Mouse (Mus musculus) ovary, postnatal 36 days (tissue): ENCODE results near the gene Zzef1.

Source experiments
- DNase-seq: peaks from one replicate; pipeline ENCODE4 v3.0.0; 2022; ENCODE audit warnings: low spot score, mixed read lengths

Gene Zzef1

GRCm38 (mm10) chr11:72955339-72955974, 159.4 kb downstream of the Zzef1 start:
- DNase-seq, result no peak

GRCm38 (mm10) chr11:72957318-72957717, 161.3 kb downstream of the Zzef1 start:
- no peak for DNase-seq

- DNase-seq, result no peak
These were observed 164.1 kb downstream of the Zzef1 start for GRCm38 (mm10) chr11:72959924-72960679.

- DNase-seq, result no peak
These were observed 164.7 kb downstream of the Zzef1 start for GRCm38 (mm10) chr11:72960723-72961071.

- no peak for DNase-seq
These were observed 165.3 kb downstream of the Zzef1 start, which contains the start of gene Atp2a3 for GRCm38 (mm10) chr11:72961072-72961980. Atp2a3 (plus strand) TSS chr11:72961169.

GRCm38 (mm10) chr11:72962378-72962777, 166.4 kb downstream of the Zzef1 start:
- no peak for DNase-seq

- no peak for DNase-seq
These were observed 167.2 kb downstream of the Zzef1 start for GRCm38 (mm10) chr11:72963058-72963788.

GRCm38 (mm10) chr11:72963789-72964294, 167.8 kb downstream of the Zzef1 start:
- no peak for DNase-seq

- no peak for DNase-seq
These were observed 179.0 kb downstream of the Zzef1 start for GRCm38 (mm10) chr11:72974995-72975503.
